ENCODE assay signal across 8 mouse cellular contexts in the genomic region with DNA sequence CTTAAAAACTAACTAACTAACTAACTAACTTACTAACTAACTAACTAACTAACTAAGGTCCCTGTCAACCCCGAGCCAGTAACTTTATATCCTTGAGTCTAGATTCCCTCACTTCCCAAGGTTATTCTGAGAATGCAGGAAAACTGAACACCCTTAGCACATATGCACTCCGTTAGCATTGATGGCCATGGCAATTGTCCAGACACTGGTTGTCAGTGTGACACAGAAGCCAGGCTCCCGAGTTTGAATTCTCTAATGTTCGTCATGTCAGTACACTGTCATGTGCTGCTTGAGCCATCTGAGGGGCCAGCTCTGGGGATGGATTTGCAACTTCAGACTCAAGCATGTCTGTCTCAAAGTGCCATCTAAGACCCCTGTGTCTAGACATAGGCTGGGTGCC.
DNase-seq lines count a peak whose midpoint lies in the region.
"Had no signal": no experiment of that assay in that cellular context is flagged by ENCODE, and none has a peak within 500 bp of the region (broad histone marks: within the 10 kb centered on the region; RNA-seq: fewer than 3 reads in every experiment).

No protein-coding gene starts in this region.

- DNase-seq in cerebellum, postnatal 14 days: peak; percentile 15 to 37
- no peak for DNase-seq in cerebellum, adult 8-10 months
- DNase-seq in kidney, postnatal 4 days: peak; percentile 9 to 12
- DNase-seq in kidney, postnatal 14 days: no peak
- peak; percentile 62 for DNase-seq in adrenal gland, postnatal 14 days
- DNase-seq in spleen, adult 18-20 months: no peak
- DNase-seq: gastrocnemius, postnatal 10 days; heart, postnatal 36 days had no signal

Comparison
In these comparisons a context has a peak if more than half of its experiments do, and no peak if none do; other contexts are left out.
1. DNase-seq: peak in cerebellum, postnatal 14 days (2 of 2), kidney, postnatal 4 days (2 of 2) and adrenal gland, postnatal 14 days (single experiment); none in cerebellum, adult 8-10 months (single experiment), kidney, postnatal 14 days (single experiment) and spleen, adult 18-20 months (0 of 2).